Mouse (Mus musculus) gastrocnemius, adult 2 months (tissue): ENCODE data around the gene Lyst. TPM values are rescaled to one million over a fixed set of nuclear protein-coding genes. Genes with fewer than 3 reads are reported as not detected.
"Not testable (repeated sequence)": the region's sequence is repeated elsewhere in the genome, so short reads cannot be mapped to it uniquely, and the experiment has no call there.

Experiments used
- DNase-seq: peaks from one replicate; pipeline ENCODE4 v3.0.0; 2022
- H3K27ac ChIP-seq: fragments of 200-600 bp; 2 replicates; pipeline ENCODE4 v1.8.1; 2022; ENCODE audit warnings: mild to moderate bottlenecking
- H3K4me3 ChIP-seq: fragments of 200-600 bp; 2 replicates; pipeline ENCODE4 v1.8.1; 2022; ENCODE audit warnings: mild to moderate bottlenecking, moderate library complexity
- CTCF ChIP-seq: fragments of 200-600 bp; IDR thresholded peaks from 2 replicates; pipeline ENCODE4 v1.8.1; 2022; ENCODE audit warnings: antibody characterized with exemption, mild to moderate bottlenecking, moderate library complexity
- intact Hi-C: fragments of 180-260 bp; cut with DNase I; formaldehyde crosslinking; loops from one replicate; pipeline ENCODE4 v1.15.1; 2025
- total RNA-seq, 2 experiments: library from RNA; stranded (reverse); gene quantifications; 2 replicates each; pipeline ENCODE4 v1.2.3; 2021

Gene Lyst
- total RNA-seq, 2 experiments from 2014 or later = 3.9 to 6.1 TPM

GRCm38 (mm10) chr13:13677871-13678270 lies 87.7 kb downstream of the Lyst start:
- no peak for TF ChIP-seq CTCF
- no peak overlapping the region for H3K4me3 ChIP-seq
- intact Hi-C loops = no loop called here

DNA sequence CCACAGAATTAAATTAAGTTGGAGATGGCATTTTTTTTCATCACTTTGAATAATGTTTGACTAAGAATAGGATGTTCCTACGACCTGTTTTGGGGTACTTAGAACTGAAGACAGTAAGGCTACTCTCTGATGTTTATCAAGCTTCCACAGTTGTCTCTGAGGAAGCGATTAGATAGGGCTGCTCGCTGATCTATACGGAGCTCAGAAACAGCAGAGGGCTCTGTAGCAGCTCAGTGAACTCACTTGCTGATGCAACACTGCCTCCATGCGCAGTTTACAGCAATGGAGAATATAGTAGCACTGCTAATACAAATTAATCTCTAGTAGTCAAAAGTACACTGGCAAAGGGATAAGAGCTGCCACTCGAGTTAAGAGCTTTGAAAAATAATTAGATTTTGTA lies 91.4 kb downstream of the Lyst start:
- DNase-seq = no peak
- intact Hi-C loops = no loop called here
- H3K27ac ChIP-seq = no peak overlapping the region
- TF ChIP-seq CTCF = no peak
- H3K4me3 ChIP-seq = no peak overlapping the region

More at GRCm38 (mm10) chr13:13677871-13678270, 87.7 kb downstream of the Lyst start:
- DNase-seq = no peak
- no peak overlapping the region for H3K27ac ChIP-seq

DNA sequence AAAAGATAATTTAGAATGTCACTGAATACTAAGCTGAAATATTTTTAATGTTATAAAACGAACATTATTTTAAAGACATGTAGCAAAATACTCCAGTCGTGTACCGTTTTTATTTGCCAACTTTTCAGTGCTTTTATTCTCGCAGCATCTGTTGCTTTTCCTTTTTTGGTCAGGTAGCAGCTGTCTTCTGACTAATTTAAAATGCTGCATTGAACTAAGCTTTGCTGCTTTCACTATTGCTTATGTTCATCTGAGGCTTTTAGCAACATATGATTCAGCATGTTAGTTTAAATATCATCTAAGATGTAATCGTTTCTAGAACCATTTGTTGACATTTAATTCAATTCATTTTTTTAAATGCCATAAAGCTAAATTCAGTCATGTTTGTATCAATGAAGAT lies 113.3 kb downstream of the Lyst start:
- intact Hi-C loops = no loop called here
- no peak for DNase-seq
- no peak for TF ChIP-seq CTCF
- no peak overlapping the region for H3K4me3 ChIP-seq
- H3K27ac ChIP-seq = no peak overlapping the region

- H3K27ac ChIP-seq, intact Hi-C loops, DNase-seq, H3K4me3 ChIP-seq: not testable (repeated sequence)
These were observed 131.2 kb downstream of the Lyst start for GRCm38 (mm10) chr13:13721435-13721834.

GRCm38 (mm10) chr13:13723293-13723692 lies 133.1 kb downstream of the Lyst start:
- TF ChIP-seq CTCF = no peak
- H3K4me3 ChIP-seq = no peak overlapping the region
- intact Hi-C loops = no loop called here
- no peak overlapping the region for H3K27ac ChIP-seq
- no peak for DNase-seq

GRCm38 (mm10) chr13:13723786-13724185 lies 133.6 kb downstream of the Lyst start:
- no peak for TF ChIP-seq CTCF
- intact Hi-C loops = no loop called here
- Histone ChIP-seq H3K27ac (no peak overlapping the region), H3K4me3 (no peak overlapping the region)
- DNase-seq = no peak

DNA sequence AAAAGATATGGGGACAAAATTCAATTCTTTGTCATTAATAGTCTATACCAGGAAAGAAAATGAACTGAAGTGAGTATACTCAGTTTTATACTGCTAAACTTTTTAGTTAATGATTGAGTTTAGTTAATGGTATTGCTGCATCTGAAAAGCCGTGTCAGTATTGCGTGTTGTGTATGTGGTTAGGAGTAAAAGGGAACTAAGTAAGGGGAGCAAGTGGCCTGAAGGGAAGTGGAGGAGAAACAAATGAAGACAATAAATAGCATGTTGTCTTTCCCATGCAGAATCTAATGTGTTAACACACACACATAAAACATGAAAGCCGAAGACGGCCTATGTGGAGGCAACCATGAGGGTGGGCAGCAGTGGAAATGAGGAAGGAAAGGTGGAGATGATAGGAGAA lies 149.0 kb downstream of the Lyst start:
- no peak for DNase-seq
- no peak for TF ChIP-seq CTCF

DNA sequence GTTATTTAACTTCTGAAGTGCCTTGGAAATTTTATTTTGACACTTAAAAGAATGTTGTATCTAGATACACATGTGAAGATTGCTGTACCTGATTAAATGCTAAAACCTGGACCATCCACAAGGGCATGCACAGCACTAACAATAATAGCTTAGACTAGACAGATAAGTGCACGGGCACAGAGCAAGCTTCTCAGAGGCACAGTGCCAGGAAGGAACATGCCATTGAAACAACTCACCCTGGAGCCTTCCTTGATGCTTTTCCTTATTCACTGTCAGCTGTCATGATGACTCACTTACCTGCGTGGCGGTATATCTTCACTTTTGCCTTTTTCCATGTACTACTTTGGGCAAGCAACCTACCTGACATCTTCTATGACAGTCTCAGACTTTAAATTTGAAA lies 155.7 kb downstream of the Lyst start:
- Histone ChIP-seq H3K4me3 (no peak overlapping the region), H3K27ac (no peak overlapping the region)
- no peak for TF ChIP-seq CTCF
- intact Hi-C loops = no loop called here
- DNase-seq = no peak

More for the DNA sequence above, 149.0 kb downstream of the Lyst start:
- Histone ChIP-seq H3K4me3 (no peak overlapping the region), H3K27ac (no peak overlapping the region)
- intact Hi-C loops = no loop called here

DNA sequence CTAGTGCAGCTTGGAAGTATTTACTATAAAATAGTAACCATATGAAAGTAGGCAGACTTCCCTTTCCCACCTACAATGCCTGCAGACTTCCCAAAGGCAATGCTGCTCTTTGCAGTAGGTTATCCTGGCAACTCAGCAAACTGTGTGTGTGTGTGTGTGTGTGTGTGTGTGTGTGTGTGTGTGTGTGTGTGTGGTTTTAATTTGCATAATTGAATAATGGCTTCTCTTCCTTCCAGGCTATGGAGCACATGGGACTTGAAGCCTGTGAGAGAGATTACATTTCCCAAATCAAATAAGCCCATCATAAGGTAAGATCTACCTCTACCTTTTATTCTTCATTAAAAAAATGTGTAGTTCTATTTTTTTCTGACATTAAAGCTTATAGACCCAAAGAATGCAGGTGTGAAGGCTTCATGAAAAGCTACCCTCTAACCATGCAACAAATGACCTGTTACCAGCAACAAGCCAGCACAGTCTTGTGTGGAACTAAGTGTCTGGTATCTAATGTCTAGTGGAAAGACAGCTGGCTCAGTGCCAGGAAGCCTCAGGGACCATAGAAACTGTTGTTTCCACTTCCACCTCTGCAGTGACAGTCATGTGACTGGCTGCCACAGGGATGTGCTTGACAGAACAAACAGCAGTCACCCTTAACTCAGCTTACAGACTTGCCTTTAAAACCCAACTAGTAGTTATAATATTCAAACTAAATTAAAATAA lies 185.7 kb downstream of the Lyst start:
- Histone ChIP-seq H3K27ac (no peak overlapping the region), H3K4me3 (no peak overlapping the region)
- no peak for TF ChIP-seq CTCF
- intact Hi-C loops = no loop called here
- DNase-seq = no peak

DNA sequence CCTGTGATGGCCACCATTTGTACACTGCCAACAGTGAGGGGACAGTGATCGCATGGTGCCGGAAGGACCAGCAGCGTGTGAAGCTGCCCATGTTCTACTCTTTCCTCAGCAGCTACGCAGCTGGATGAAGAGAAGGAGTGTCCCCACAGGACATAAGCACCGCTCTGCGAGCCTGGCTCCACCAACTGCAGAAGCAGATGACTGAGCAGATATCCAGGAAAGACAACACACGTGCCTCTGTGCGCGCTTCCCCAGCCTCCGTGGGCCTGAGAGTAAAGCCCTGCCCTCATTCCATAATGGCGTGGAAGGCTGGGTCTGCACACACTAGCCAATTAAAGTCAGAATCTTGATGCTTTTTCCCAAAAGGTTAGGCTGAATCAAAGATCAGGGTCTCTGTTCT lies 186.9 kb downstream of the Lyst start:
- intact Hi-C loops = no loop called here
- Histone ChIP-seq H3K4me3 (no peak overlapping the region), H3K27ac (no peak overlapping the region)
- TF ChIP-seq CTCF = no peak
- DNase-seq = no peak

DNA sequence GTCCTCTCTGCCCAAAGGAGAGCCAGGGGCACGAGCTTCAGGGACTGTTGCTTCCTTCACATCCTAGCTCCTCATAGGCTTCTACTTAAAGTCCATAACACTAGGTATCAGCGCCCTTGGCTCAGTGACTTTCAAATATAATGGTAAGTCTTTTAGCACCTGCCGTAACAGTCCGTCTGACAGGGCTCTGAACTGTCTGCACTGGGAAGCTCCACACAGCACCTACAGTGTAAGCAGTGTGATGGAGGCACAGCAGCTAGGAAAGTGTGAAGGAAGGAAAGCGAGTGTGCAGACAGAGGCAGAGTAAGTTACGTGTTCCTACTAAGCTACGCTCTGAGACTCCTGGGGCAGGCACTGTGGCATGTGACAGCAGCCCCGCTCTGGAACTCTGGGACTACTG lies 187.5 kb downstream of the Lyst start:
- intact Hi-C loops = no loop called here
- TF ChIP-seq CTCF = no peak
- Histone ChIP-seq H3K4me3 (no peak overlapping the region), H3K27ac (no peak overlapping the region)
- no peak for DNase-seq

- no peak for TF ChIP-seq CTCF
- no peak overlapping the region for H3K4me3 ChIP-seq
These were observed 188.8 kb downstream of the Lyst start for GRCm38 (mm10) chr13:13778837-13779458.

GRCm38 (mm10) chr13:13780271-13780670 lies 190.1 kb downstream of the Lyst start:
- intact Hi-C loops = no loop called here
- H3K27ac ChIP-seq = no peak overlapping the region
- TF ChIP-seq CTCF = no peak
- H3K4me3 ChIP-seq = no peak overlapping the region
- no peak for DNase-seq

More at GRCm38 (mm10) chr13:13778837-13779458, 188.8 kb downstream of the Lyst start:
- no peak overlapping the region for H3K27ac ChIP-seq
- intact Hi-C loops = no loop called here
- no peak for DNase-seq

DNA sequence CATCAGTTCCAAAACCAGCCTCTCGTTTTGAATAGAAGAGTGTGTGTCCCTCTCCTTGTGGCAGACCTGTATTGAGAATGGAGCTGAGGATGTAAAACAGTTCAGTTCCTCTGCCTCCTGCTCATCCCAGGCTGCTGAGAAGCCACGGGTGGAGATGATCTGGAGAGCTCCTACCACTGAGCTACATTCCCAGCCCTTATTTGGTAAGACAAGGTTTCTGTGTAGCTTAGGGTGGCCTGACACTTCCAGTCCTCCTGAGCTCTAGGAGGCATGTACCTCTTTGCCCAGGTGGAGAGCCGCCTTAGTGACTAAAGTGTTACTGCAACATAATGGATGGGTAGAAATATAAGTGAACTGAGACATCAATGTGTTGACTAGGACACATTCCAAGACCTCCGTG lies 190.8 kb downstream of the Lyst start:
- intact Hi-C loops = no loop called here
- TF ChIP-seq CTCF = no peak
- no peak overlapping the region for H3K27ac ChIP-seq
- no peak overlapping the region for H3K4me3 ChIP-seq
- DNase-seq = no peak
